Mouse (Mus musculus): ENCODE data around the gene Nlrp3.
A peak's percentile ranks its signal among the peaks of the same experiment; 100 is the strongest.

- no peak for TF ChIP-seq CTCF (IDR thresholded peaks at IDR 0.05; ENCODE audit: control insufficient read depth, insufficient read depth, insufficient read length)
- no peak for TF ChIP-seq MAX (IDR thresholded peaks at IDR 0.05)
- peak; percentile 19 for TF ChIP-seq CEBPB (IDR thresholded peaks at IDR 0.05; ENCODE audit: low read depth)
- TF ChIP-seq MYOD1 (IDR thresholded peaks at IDR 0.05; ENCODE audit: control insufficient read depth, insufficient read length, low read depth), result no peak
- TF ChIP-seq MYOG (IDR thresholded peaks at IDR 0.05; ENCODE audit: control insufficient read depth, extremely low read depth, insufficient read length), result no peak
- no peak for TF ChIP-seq USF1 (IDR thresholded peaks at IDR 0.05; ENCODE audit: low read depth)
These were observed 2.0 kb downstream of the Nlrp3 start for GRCm38 (mm10) chr11:59543376-59543775.

All from C2C12 (cell line).